Mouse (Mus musculus): ENCODE results near the gene Csrnp2. TPM values are rescaled to one million over a fixed set of nuclear protein-coding genes. Genes with fewer than 3 reads are reported as not detected.
"Not testable (repeated sequence)": the region's sequence is repeated elsewhere in the genome, so short reads cannot be mapped to it uniquely, and the experiment has no call there.

Csrnp2 gene
- total RNA-seq (2022) = 10 to 100 TPM; 29.1 to 31.5 (median 31.2) TPM

- peak; percentile 88 to 90 for DNase-seq (ENCODE audit: low spot score in 2 of 2)
These were observed at the start of gene Csrnp2 for GRCm38 (mm10) chr15:100495102-100495501. Csrnp2 (minus strand) TSS chr15:100495488.

DNA sequence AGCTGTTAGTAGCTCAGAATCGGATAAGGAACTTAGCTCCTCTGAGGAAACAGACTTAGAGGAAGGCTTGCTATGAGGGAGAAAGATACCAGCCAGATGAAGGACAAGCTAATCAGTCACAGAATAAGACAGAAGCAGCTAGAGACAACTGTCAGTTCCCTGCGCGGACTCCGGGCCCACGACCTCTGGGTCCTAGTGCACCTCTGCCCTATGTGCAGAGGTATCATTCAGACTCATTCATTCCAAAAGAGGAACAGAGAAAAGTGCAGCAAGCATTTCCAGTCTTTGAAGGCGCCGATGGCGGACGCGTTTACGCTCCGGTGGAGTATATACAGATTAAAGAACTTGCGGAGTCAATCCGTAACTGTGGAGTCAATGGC lies 48.4 kb upstream of the Csrnp2 start:
- not testable (repeated sequence) for DNase-seq (ENCODE audit: low spot score in 2 of 2)

DNA sequence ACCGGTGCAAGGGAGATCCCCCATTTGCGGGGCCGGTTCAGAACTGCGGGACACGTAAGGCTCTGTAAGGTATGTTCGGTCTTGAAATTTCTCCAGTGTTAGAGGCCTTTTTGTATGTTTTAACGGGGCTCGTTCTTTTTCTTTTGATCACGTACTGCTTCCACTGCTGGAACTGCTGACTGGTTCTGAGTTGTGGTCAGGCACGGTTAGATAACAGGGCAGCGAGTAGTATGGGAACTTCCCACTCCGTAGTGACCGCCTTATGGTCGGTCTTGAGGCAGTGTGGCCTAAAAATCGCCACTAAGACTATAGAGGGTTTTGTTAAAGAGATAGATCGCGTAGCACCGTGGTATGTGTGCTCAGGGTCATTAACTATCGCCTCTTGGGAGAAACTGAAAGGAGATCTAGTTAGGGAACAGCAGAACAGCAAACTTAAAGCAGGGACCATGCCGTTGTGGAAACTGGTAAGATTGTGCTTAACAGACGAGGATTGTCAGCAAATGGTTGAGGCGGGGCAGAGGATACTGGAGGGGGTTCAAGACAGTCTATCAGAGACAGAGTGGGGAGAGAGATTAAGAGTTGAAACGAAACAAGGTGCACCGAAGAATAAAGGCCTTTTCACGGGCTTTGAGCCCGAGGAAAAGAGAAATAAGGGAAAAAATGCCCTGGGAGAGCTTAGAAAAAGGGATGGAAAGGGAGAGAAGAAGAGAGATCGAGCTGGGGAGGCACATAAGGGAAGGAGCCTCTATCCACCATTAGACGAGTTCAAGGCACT lies 47.8 kb upstream of the Csrnp2 start:
- DNase-seq (ENCODE audit: low spot score in 2 of 2) = not testable (repeated sequence)

DNA sequence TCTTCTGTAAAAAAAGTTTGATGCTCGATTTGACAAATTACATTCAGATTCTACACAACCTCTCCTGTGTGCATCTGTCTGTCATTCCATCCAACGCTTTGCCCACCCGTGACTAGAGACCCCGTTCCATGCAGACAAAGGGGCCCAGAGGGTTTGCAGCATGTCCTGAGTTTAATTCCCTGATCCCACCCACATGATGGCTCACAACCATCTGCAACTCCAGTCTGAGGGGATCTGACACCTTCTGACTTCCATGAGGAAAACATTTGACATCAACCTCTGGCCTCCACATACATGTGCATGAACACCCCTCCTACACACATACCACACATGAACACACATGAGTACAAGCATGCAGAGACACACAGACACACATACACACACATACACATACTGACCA lies 46.1 kb upstream of the Csrnp2 start:
- DNase-seq (ENCODE audit: low spot score in 2 of 2) = no peak

GRCm38 (mm10) chr15:100541001-100541400 lies 45.7 kb upstream of the Csrnp2 start:
- not testable (repeated sequence) for DNase-seq (ENCODE audit: low spot score in 2 of 2)

DNA sequence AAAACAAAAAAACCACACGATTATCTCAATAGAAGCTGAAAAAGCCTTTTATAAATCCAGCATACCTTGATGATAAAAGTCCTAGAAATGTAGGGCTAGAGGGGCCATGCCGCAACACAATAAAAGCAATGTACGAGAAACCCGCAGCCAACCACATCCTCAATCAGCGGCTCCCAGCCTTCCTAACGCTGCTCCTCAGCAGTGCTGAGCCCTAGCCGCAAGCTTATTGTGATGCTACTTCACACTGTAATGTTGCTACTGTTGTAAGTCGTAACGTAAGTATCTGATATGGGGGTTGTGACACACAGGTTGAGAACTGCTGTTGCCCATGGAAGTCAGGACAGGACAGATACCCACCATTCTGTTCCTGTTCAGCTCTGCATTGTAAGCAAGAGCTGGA lies 44.1 kb upstream of the Csrnp2 start:
- DNase-seq (ENCODE audit: low spot score in 2 of 2) = no peak

DNA sequence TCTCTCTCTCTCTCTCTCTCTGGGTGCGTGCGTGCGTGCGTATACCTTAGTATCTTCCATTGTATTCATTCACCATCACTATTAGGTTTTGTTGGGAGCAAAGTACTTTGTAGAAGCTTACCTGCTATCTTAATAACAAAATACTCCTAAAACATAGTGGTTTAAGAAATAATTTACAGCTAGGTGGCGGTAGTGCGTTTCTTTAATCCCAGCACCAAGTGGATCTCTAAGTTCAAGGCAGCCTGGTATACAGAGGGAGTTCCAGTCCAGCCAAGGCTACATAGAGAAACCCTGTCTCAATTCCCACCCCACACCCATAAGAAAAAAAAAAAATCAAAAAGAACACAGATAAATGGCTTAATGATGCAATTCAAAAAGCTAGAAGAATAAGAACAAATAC lies 42.6 kb upstream of the Csrnp2 start:
- DNase-seq (ENCODE audit: low spot score in 2 of 2) = no peak

- DNase-seq (ENCODE audit: low spot score in 2 of 2) = no peak
These were observed 32.6 kb upstream of the Csrnp2 start for GRCm38 (mm10) chr15:100527900-100528299.

GRCm38 (mm10) chr15:100525405-100525804 lies 30.1 kb upstream of the Csrnp2 start:
- DNase-seq (ENCODE audit: low spot score in 2 of 2) = no peak

GRCm38 (mm10) chr15:100520306-100520705 lies 25.0 kb upstream of the Csrnp2 start:
- no peak for DNase-seq (ENCODE audit: low spot score in 2 of 2)

DNA sequence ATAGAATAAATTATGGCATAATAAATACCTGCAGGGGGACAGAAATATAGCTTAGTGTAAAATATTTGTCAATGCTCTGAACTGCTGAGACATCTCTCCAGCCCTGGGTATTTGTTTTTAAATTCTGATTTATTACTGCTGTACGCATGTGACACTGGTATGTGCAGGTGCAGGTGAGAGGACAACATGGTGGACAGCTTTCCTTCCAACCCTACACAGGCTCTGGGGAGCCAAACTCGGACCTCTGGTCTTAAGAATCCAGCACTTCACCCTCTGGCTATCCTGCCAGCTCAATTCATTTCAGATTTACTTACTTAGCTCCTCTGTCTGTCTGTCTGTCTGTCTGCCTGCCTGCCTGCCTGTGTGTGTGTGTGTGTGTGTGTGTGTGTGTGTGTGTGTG lies 19.8 kb upstream of the Csrnp2 start:
- no peak for DNase-seq (ENCODE audit: low spot score in 2 of 2)

GRCm38 (mm10) chr15:100513387-100513786 lies 18.1 kb upstream of the Csrnp2 start:
- DNase-seq (ENCODE audit: low spot score in 2 of 2) = no peak

- DNase-seq (ENCODE audit: low spot score in 2 of 2) = no peak
These were observed 14.8 kb upstream of the Csrnp2 start for GRCm38 (mm10) chr15:100510072-100510471.

- DNase-seq (ENCODE audit: low spot score in 2 of 2) = no peak
These were observed 13.3 kb upstream of the Csrnp2 start for GRCm38 (mm10) chr15:100508454-100509167.

GRCm38 (mm10) chr15:100499506-100499905 lies 4.2 kb upstream of the Csrnp2 start:
- DNase-seq (ENCODE audit: low spot score in 2 of 2) = not testable (repeated sequence)

GRCm38 (mm10) chr15:100494647-100495046 lies 641 bp downstream of the Csrnp2 start:
- DNase-seq (ENCODE audit: low spot score in 2 of 2) = no peak

GRCm38 (mm10) chr15:100491966-100492365 lies 3.3 kb downstream of the Csrnp2 start:
- no peak for DNase-seq (ENCODE audit: low spot score in 2 of 2)

- DNase-seq (ENCODE audit: low spot score in 2 of 2) = peak in 1 of 2 experiments; percentile 46
These were observed 6.0 kb downstream of the Csrnp2 start for GRCm38 (mm10) chr15:100489263-100489662.

- DNase-seq (ENCODE audit: low spot score in 2 of 2) = not testable (repeated sequence)
These were observed 7.0 kb downstream of the Csrnp2 start for GRCm38 (mm10) chr15:100488297-100488696.

GRCm38 (mm10) chr15:100487050-100487449 lies 8.2 kb downstream of the Csrnp2 start:
- no peak for DNase-seq (ENCODE audit: low spot score in 2 of 2)

GRCm38 (mm10) chr15:100486450-100486849 lies 8.8 kb downstream of the Csrnp2 start:
- no peak for DNase-seq (ENCODE audit: low spot score in 2 of 2)

DNA sequence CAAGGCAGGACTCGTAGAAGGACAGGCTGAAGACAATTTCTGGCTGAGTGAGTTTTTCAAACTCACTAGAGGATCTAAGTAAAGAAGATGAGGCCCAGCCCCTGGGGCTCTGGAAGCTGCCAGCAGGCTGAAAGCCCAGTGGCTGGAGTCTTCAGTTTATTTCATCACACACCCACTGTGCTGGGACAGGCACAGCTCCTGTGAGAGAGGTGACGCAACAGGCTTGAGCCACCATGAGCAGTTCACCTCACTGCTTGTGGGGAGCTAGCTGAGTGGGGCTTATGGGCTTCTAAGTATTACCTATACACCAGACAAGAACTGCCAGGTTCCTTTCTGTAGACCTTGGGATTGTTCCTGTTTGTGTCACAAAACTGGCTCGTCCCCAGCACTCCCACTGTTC lies 9.7 kb downstream of the Csrnp2 start:
- no peak for DNase-seq (ENCODE audit: low spot score in 2 of 2)

GRCm38 (mm10) chr15:100478925-100479324 lies 16.4 kb downstream of the Csrnp2 start:
- DNase-seq (ENCODE audit: low spot score in 2 of 2) = no peak

All from left cerebral cortex, adult 8-10 months (tissue).